Mouse (Mus musculus) retina, postnatal 7 days (tissue): ENCODE measurements at regions not wholly inside any gene's neighbourhood (a gene's known extent, or its start where the extent isn't known, plus 50 kb on each side); places are given as distances from the start of the nearest gene placed in this dataset.
"Not testable (repeated sequence)": the region's sequence is repeated elsewhere in the genome, so short reads cannot be mapped to it uniquely, and the experiment has no call there.

ENCODE experiments used
- DNase-seq: peaks from one replicate; pipeline ENCODE4 v3.0.0-alpha.2; 2012; ENCODE audit warnings: low read depth, low spot score

- no peak for DNase-seq
Observed at GRCm38 (mm10) chr17:52351293-52351692, 251.2 kb upstream of the Kcnh8 start.

GRCm38 (mm10) chr17:52350696-52351095 lies 251.8 kb upstream of the Kcnh8 start:
- DNase-seq, result no peak

DNA sequence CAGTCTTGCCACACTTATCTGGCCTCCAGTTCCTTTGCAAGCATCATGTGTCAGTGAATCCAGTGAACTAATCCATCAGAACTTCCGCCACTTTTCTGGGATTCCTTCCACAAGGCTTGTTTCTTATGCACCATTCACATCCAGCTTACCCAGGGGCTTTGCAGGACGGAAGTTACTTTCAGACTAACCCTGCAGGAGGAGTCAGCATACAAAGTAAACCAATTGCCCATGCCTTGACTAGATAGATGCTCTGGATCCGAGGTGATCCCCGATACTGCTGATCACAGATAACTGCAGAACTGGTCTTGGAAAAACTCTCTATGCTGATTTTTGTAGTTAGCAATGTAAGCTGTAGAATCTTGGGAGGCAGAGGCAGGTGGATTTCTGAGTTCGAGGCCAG lies 252.6 kb upstream of the Kcnh8 start:
- DNase-seq, result no peak

DNA sequence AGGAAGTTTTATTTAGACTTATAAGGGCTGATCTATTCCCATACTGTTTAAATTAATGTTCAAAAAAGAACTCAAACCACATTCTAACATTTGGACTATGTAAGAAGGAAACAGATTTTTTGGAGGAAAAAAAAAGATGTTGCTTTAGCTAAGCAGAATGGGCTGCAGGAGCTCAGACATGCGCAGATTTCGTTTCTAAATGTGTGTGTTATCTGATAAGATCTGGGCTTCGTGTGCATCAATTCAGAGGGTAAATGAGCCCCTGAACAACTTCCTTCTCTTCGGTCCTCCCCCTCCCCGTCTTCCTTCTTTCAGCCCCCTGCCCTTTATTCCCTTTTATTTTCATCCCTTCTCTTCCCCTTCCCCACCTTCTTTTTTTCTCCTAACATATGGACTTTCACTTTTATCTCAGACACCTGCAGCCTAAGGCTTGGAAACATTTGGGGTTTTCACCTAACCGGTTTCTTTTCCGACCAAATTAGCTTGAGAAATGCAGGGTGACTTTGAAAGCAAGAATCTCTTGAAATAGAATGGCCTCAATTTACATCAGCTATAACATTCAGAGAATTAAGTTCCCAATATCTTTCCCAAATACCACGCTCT lies 253.9 kb upstream of the Kcnh8 start:
- DNase-seq, result no peak

DNA sequence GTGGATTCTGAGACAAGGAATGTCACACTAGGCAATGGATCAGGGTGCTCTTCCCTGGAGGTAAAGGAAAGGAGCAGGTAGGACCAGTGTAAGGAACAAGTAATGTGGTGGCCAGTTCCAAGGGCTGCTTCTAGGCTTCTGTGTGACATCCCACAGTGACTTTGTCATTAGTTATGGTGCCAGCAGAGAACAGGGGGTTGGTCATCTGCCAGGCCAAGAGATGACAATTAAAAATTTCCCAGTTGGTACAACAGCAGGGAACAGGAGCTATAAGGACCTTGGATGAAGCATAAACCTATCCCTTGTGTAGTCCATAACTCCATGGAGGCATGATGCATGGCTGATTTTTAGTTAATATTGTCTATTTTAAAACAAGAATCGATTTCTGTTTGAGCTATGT lies 281.9 kb upstream of the Kcnh8 start:
- DNase-seq, result no peak

- DNase-seq, result no peak
Observed at GRCm38 (mm10) chr17:52316976-52317375, 285.5 kb upstream of the Kcnh8 start.

GRCm38 (mm10) chr17:52315879-52316278 lies 286.6 kb upstream of the Kcnh8 start:
- DNase-seq, result no peak

GRCm38 (mm10) chr17:52315456-52315855 lies 287.1 kb upstream of the Kcnh8 start:
- not testable (repeated sequence) for DNase-seq

- DNase-seq, result no peak
Observed at GRCm38 (mm10) chr17:52312043-52312442, 290.5 kb upstream of the Kcnh8 start.

DNA sequence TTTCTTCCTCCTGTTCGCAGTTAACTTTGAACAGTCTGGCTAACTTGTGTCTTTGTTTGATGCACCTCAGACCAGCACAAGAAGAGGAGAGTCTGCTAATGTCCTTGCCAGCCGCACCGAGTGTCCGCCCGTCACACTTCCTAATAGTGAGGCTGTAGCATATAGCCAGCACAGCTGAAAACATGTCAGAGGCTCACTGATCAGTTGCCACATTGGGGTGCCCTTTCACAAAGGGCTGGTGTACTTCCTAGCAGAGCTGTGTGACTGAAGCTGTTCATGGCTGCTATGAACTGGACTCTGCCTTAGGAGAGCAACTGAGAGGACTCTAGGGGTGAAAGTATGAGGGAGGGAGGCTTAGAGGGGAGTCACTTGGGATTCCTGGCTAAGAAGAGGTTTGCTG lies 293.7 kb upstream of the Kcnh8 start:
- no peak for DNase-seq

DNA sequence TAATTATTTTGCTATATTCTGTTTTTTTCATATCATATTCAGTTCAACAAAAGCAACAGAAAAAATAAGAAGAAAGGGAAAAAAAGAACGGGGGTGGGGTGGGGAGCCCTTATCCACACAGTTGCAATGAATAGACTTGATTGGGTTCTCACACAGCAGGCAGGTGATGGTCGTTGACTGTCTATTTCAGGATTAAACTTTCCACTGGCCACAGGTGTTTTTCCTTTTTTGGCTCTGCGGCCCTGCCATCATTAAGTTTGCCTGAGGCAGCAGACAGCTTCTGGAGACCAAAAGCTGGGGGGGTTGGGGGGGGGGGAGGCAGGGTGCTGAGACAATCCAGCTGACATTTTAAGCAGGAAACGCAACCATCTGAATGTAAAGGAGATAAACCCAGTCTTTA lies 298.4 kb upstream of the Kcnh8 start:
- no peak for DNase-seq

- no peak for DNase-seq
Observed at GRCm38 (mm10) chr17:52303320-52303719, 299.2 kb upstream of the Kcnh8 start.

DNA sequence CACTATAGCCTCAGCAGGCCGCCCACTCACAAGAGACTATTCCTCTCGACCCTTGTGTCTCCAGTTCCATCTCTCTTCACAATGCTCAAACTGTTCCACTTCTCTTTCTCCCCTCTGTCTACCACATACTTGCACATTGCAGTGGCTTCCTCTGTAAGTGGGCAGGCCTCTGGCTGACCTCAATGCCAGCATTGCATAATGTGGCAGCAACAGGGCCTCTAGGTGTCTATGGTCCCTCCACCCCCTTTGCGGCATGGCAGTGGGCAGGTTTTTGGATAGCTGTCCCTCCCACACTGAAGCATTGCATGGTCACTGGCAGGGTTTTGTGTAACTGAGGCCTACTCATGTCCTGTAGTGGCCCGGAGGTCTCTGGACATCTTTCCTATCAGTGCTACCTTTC lies 302.7 kb upstream of the Kcnh8 start:
- DNase-seq, result no peak

DNA sequence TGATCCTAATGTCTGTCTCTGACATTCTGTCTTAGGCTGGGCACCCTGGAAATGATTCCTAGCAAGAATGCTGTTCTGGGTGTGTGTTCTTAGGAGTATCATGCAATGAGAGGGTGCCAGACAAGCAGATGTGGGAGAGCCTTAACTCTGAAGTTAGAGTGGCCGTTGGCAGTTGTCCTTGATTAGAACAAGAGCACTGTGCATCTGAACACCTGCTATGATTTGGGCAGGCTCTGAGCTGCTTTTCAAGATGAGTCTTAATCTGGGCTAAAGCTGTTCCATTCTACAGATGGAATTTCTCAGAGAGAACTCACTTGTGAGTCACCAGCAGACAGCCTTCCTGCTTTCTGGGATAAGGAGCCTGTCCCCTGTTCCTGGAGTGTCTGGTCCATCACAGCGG lies 317.1 kb upstream of the Kcnh8 start:
- DNase-seq, result no peak

DNA sequence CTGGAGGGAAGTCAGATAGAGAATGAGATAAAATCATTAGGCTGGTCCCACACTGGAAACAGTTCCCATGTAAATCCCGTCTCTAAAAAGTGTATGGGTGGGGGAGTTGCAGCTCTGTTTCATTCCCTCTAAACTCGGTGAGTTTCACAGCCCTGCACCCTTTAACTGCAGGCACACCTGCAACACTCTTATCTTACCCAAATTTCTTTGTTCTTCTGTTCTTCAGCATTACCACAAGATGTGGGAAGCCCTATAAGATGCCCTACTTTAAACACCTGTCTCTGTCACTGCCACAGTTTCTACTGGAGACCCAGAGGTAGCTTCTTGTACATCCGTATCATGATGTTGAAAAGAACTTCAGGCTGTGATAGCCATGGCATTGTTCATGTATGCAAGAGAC lies 320.2 kb upstream of the Kcnh8 start:
- DNase-seq, result no peak

- no peak for DNase-seq
Observed at GRCm38 (mm10) chr17:52278523-52278922, 324.0 kb upstream of the Kcnh8 start.

DNA sequence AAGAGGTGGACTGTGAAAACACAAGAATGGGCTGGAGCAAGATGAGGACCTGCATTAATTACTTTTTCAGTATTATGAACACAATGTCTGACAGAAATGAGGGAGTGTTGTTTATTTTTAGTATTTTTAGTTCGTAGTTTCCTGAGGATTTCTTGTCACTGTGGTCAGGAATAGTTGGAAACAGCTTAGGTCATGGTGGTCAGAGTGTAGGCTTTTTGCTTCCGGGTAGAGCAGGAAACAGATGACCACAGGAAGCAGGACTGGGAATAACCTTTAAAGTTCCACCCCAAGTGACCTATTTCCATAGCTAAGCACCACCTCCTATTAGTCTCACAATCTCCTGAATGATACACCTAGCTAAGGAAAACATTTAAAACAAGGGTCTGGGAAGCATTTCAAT lies 333.7 kb upstream of the Kcnh8 start:
- DNase-seq, result no peak

DNA sequence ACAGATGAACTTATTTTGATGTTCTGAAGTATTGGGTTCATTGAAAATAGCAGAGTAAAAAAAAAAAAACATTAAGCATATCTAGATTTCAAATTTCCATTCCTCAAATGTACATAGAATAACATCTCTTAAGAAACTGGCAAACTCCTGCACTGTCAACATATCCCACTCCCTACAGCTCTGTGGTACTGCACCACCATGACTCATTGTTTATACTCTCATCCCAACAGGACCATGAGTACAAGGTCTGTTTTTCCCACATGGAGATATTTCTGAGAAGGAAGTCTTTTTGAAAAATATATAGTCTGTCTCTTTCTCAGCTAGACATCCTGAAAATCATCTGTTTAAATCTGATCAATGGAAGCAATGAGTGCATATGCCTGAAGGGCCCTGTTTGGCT lies 351.2 kb upstream of the Kcnh8 start:
- DNase-seq, result no peak

- DNase-seq, result no peak
Observed at GRCm38 (mm10) chr17:52225584-52225983, 376.9 kb upstream of the Kcnh8 start.

- no peak for DNase-seq
Observed at GRCm38 (mm10) chr17:52220422-52220821, 382.1 kb upstream of the Kcnh8 start.

DNA sequence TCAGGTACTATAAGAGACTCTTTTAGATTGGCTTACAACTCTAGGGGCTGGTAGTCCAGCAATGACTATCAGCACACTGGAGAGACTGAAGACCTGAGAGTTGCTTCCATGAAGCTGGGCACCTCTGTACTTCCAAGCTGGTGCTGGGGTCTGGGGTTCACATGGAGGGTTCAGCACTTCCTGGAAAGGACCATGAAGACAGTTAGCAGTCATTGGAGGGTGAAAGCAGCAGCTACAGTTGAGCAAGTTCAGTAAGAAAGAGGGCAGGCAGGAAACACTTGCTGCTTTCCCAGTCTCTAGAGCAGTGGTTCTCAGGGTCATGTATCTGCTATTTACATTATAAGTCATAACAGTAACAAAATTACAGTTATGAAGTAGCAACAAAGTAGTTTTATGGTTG lies 384.3 kb upstream of the Satb1 start:
- DNase-seq, result no peak

DNA sequence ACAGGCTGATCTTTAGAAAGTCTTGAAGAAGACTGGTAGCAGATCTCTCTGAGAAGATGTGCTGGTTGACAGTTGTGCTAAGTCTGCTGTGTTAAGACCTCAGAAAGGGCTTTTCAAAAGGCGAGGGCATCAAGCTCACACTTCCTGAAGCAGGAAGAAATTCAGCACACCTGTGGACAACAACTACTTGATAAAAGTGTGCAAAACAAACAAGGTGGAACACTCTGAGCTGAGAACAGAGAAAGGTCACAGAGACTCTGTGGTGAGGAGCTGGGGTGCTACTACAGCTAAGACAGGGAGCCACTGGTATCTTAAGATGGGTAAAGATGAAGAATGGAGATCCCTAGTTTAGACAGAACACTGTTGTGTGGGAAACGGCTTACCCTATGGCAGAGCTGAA lies 379.9 kb upstream of the Satb1 start:
- DNase-seq, result no peak

GRCm38 (mm10) chr17:52210483-52210882 lies 377.4 kb upstream of the Satb1 start:
- no peak for DNase-seq

- no peak for DNase-seq
Observed at GRCm38 (mm10) chr17:52197731-52198130, 364.6 kb upstream of the Satb1 start.
